Mouse (Mus musculus) olfactory bulb, adult 2 months (tissue): ENCODE results near the gene Smok2b.
"Not testable (repeated sequence)": the region's sequence is repeated elsewhere in the genome, so short reads cannot be mapped to it uniquely, and the experiment has no call there.

Source experiments
- CTCF ChIP-seq: fragments of 200-500 bp; IDR thresholded peaks from 2 replicates; pipeline ENCODE4 v1.5.1; 2012; ENCODE audit warnings: low read depth, mild to moderate bottlenecking, low read length, moderate library complexity; ENCODE audit not compliant: insufficient read depth
- POLR2A ChIP-seq: fragments of 200-500 bp; IDR thresholded peaks from 2 replicates; pipeline ENCODE4 v1.6.1; 2012; ENCODE audit warnings: mild to moderate bottlenecking, low read depth, low read length, moderate library complexity; ENCODE audit not compliant: insufficient read depth

DNA sequence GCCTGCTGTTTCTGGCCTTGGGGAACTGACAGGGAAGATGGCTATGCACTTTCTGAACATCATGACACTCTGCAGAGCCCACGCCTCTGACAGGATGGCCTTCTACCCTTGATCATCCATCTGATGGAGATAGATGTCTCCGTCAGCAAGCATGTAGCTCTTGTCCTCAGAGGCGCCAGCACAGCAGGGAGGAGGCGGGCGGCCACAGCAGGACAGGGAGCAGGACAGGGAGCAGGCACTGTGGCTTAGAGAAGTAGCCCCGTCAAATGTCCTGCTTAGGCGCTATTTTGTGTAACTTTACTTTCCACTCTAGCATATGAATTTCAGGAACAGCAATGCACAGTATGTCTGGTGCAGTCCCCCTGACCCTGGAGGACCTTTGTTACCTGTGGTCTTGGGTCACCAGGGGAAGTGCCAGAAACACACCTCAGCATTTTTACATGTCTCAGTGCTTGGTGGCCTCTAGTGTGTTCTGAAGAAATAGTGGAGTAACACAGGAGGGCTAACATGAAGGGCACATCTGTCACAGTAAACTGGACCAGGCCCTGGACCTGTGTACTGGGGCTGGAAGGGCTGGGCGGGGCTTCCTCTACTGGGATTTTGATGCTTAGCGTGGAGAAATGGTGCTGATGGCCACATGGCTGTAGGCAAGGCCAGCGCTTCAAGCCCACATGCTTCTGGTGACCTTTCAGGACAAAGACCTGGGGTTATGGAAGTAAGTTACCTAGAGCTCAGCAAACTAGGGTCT is 39.0 kb upstream of the Smok2b start:
- not testable (repeated sequence) for TF ChIP-seq CTCF, POLR2A
